Mouse (Mus musculus) gastrocnemius, adult 8-10 months (tissue): ENCODE results near the gene Nek6. TPM values are rescaled to one million over a fixed set of nuclear protein-coding genes. Genes with fewer than 3 reads are reported as not detected.

Experiments
- DNase-seq, 2 experiments: peaks; one replicate each; pipeline ENCODE4 v3.0.0; 2022; ENCODE audit warnings: low spot score in 2 of 2
- total RNA-seq, 4 experiments: library from RNA; stranded (reverse); gene quantifications; 2 replicates each; pipeline ENCODE4 v1.2.4; 2022

Gene Nek6
- total RNA-seq, 4 experiments from 2014 or later: 10.7 to 15.6 (median 14.1) TPM

GRCm38 (mm10) chr2:38536331-38536731 lies 24.9 kb downstream of the Nek6 start:
- DNase-seq: no peak

GRCm38 (mm10) chr2:38539677-38540076 lies 28.2 kb downstream of the Nek6 start:
- no peak for DNase-seq

GRCm38 (mm10) chr2:38540666-38541065 lies 29.2 kb downstream of the Nek6 start:
- DNase-seq: no peak

- DNase-seq: no peak
These were observed 29.7 kb downstream of the Nek6 start for GRCm38 (mm10) chr2:38541101-38541500.

GRCm38 (mm10) chr2:38541570-38541969 lies 30.1 kb downstream of the Nek6 start:
- no peak for DNase-seq

GRCm38 (mm10) chr2:38542366-38542765 lies 30.9 kb downstream of the Nek6 start:
- no peak for DNase-seq

- DNase-seq: no peak
These were observed 31.7 kb downstream of the Nek6 start for GRCm38 (mm10) chr2:38543158-38543557.

- DNase-seq: no peak
These were observed 32.9 kb downstream of the Nek6 start for GRCm38 (mm10) chr2:38544341-38544740.

GRCm38 (mm10) chr2:38544982-38545381 lies 33.5 kb downstream of the Nek6 start:
- no peak for DNase-seq

- no peak for DNase-seq
These were observed 34.3 kb downstream of the Nek6 start for GRCm38 (mm10) chr2:38545706-38546105.

GRCm38 (mm10) chr2:38546222-38546621 lies 34.8 kb downstream of the Nek6 start:
- peak in 1 of 2 experiments; percentile 45 for DNase-seq

- no peak for DNase-seq
These were observed 35.3 kb downstream of the Nek6 start for GRCm38 (mm10) chr2:38546748-38547147.

- no peak for DNase-seq
These were observed 36.5 kb downstream of the Nek6 start for GRCm38 (mm10) chr2:38547793-38548517.

- DNase-seq: no peak
These were observed 40.6 kb downstream of the Nek6 start for GRCm38 (mm10) chr2:38552004-38552443.

- no peak for DNase-seq
These were observed 43.0 kb downstream of the Nek6 start for GRCm38 (mm10) chr2:38554226-38554995.

- DNase-seq: no peak
These were observed 44.2 kb downstream of the Nek6 start for GRCm38 (mm10) chr2:38555659-38556058.

GRCm38 (mm10) chr2:38556721-38557120 lies 45.3 kb downstream of the Nek6 start:
- no peak for DNase-seq

GRCm38 (mm10) chr2:38560296-38561227 lies 49.1 kb downstream of the Nek6 start:
- DNase-seq: no peak

GRCm38 (mm10) chr2:38562596-38562995 lies 51.2 kb downstream of the Nek6 start:
- no peak for DNase-seq

- DNase-seq: peak; percentile 66 to 67
These were observed 60.6 kb downstream of the Nek6 start for GRCm38 (mm10) chr2:38571971-38572601.

GRCm38 (mm10) chr2:38574697-38575096 lies 63.3 kb downstream of the Nek6 start:
- DNase-seq: no peak
